Mouse (Mus musculus): ENCODE data around the gene Kcnd3. TPM values are rescaled to one million over a fixed set of nuclear protein-coding genes. Genes with fewer than 3 reads are reported as not detected.
A peak's percentile ranks its signal among the peaks of the same experiment; 100 is the strongest.

The Kcnd3 gene
- total RNA-seq, 2 experiments from 2014 or later, result 60.0 to 62.0 TPM

DNA sequence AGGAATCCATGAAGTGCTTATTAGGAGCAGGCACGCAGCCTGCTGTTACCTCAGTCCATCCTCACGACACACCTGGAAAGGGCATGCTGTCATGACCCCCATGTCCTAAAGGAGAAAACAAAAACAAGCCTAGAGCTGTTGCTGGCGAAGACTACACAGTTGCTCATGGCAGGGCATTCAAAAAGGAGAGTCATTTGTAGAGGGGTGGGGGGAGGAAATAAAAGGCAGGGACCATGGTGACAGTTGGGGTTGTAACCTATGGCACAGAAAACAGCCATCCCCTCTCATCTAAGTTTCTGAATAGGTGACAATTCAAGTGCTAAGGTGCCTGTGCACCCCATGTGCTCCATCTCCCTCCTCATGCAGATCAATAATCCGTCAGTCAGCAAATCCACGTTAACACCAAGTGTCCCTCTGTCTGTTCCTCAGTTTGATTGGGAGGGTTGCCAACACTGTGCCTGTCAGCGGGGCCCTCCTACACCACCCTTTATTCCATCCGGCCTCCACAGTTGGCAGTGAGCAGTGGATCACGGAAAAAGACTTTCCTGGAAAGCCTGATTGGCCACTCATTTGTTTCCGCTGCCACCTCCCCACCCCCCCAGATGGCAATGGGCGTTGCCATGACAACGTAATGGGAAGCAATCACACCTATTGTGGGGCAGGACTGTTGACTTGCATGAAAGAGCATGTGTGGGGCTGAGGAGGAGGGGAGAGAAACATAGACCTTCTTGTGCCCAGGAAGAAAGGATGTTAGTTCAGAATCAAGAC is 78.4 kb downstream of the Kcnd3 start:
- DNase-seq (ENCODE audit: extremely low spot score in 1 of 2, low spot score in 2 of 2), result peak; percentile 69 to 77
- H3K4me3 ChIP-seq, result no peak overlapping the region
- intact Hi-C loops (cut with DNase I), result loop anchor here (5.0 kb wide), 1 partner anchor 47 kb away; no protein-coding TSS in a partner anchor
- no peak for TF ChIP-seq CTCF (IDR thresholded peaks at IDR 0.05)
- H3K27ac ChIP-seq, result peak overlapping the region; percentile 42; the same call in 1 of the 2 replicates

DNA sequence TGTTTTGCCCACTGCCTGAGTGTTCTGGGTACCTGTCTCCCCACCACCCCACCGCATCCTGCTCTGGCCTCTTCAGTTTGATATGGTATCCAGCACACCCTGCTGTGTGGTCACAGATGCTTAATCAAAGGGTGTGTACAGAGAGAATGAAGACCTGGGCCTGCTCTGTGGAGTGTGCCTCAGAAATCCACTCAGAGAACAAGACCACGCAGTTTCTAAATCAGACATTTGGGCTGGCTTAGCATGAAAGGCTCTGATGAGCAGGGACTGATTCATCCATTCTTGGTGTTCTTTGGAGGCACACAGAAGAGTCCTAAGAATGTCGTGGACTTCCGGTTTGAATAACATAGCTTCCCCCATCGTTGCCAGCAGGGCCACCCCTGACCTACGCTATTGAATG is 86.3 kb downstream of the Kcnd3 start:
- intact Hi-C loops (cut with DNase I), result no loop called here

GRCm38 (mm10) chr3:105538819-105539607 is 86.9 kb downstream of the Kcnd3 start:
- Histone ChIP-seq H3K27ac (peak overlapping the region; percentile 80), H3K4me3 (no peak overlapping the region)
- intact Hi-C loops (cut with DNase I), result no loop called here
- no peak for TF ChIP-seq CTCF (IDR thresholded peaks at IDR 0.05)
- DNase-seq (ENCODE audit: extremely low spot score in 1 of 2, low spot score in 2 of 2), result no peak

More for the DNA sequence above, 86.3 kb downstream of the Kcnd3 start:
- Histone ChIP-seq H3K27ac (peak overlapping the region; percentile 80), H3K4me3 (no peak overlapping the region)
- no peak for TF ChIP-seq CTCF (IDR thresholded peaks at IDR 0.05)
- no peak for DNase-seq (ENCODE audit: extremely low spot score in 1 of 2, low spot score in 2 of 2)

- intact Hi-C loops (cut with DNase I), result no loop called here
- no peak overlapping the region for H3K27ac ChIP-seq
- no peak for DNase-seq (ENCODE audit: extremely low spot score in 1 of 2, low spot score in 2 of 2)
- H3K4me3 ChIP-seq, result no peak overlapping the region
- TF ChIP-seq CTCF (IDR thresholded peaks at IDR 0.05), result no peak
These were observed 90.6 kb downstream of the Kcnd3 start for GRCm38 (mm10) chr3:105542741-105543140.

- no peak overlapping the region for H3K27ac ChIP-seq
- no peak for TF ChIP-seq CTCF (IDR thresholded peaks at IDR 0.05)
- no peak overlapping the region for H3K4me3 ChIP-seq
- intact Hi-C loops (cut with DNase I), result no loop called here
- no peak for DNase-seq (ENCODE audit: extremely low spot score in 1 of 2, low spot score in 2 of 2)
These were observed 92.0 kb downstream of the Kcnd3 start for GRCm38 (mm10) chr3:105544106-105544505.

DNA sequence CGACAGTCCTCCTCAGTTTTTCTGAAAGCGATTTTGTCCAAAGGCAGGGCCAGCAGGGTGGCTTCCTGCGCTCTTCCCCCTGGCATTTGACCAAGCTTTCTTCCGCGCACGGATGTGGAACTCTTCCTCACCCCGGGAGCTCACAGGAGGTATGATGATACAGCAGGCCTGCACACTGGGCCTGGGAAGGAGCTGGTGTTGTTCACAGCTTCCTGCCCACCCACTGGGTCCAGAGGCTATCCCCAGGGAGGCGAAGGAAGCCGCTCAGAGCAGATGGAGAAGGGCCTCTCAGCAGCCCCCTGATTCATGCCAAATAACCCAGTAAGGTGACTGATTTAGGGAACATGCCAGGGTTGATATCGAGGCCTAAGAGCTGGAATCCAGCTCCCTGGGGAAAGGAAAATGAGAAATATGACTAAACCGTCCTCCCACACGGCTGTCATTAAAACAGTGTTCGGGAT is 94.5 kb downstream of the Kcnd3 start:
- no peak for TF ChIP-seq CTCF (IDR thresholded peaks at IDR 0.05)
- H3K27ac ChIP-seq, result peak overlapping the region; percentile 64
- intact Hi-C loops (cut with DNase I), result no loop called here

DNA sequence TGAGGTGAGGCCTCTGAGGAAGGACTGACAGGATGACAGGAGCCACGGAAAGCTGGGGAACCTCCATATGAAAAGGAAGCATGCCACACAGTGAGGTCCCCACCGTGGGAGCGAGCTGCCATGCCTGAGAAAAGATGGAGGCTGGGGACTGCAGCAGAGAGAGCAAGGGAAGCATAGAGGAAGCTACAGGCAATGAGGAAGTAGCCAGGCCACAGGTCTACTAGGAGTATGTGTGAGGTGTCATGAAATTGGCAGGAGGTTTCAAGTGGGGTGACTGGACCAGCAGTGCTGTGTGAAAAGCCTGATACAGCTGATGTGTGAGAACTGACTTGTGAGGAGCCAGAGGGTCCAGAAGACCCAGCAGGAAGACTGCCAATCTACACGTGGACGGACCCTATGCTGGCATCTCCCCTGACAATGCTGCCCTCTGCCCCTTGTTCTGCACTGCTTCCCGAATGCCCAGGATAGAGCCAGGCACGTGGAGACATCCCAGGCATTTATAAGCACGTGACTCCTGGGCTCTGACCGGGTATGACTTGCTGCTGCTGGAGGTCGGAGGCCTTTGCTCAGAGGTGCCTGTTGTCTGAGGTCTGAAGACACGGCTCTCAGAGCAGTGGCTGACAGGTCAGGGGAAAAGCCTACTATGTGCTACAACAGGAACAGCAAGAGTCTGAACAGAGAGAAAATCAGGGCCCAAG is 96.1 kb downstream of the Kcnd3 start:
- intact Hi-C loops (cut with DNase I), result no loop called here
- no peak for TF ChIP-seq CTCF (IDR thresholded peaks at IDR 0.05)
- no peak overlapping the region for H3K27ac ChIP-seq
- no peak overlapping the region for H3K4me3 ChIP-seq
- no peak for DNase-seq (ENCODE audit: extremely low spot score in 1 of 2, low spot score in 2 of 2)

More for the DNA sequence above, 94.5 kb downstream of the Kcnd3 start:
- no peak overlapping the region for H3K4me3 ChIP-seq
- no peak for DNase-seq (ENCODE audit: extremely low spot score in 1 of 2, low spot score in 2 of 2)

- H3K27ac ChIP-seq, result no peak overlapping the region
- no peak for TF ChIP-seq CTCF (IDR thresholded peaks at IDR 0.05)
- no peak overlapping the region for H3K4me3 ChIP-seq
- intact Hi-C loops (cut with DNase I), result no loop called here
- peak; percentile 64 to 73 for DNase-seq (ENCODE audit: extremely low spot score in 1 of 2, low spot score in 2 of 2)
These were observed 107.3 kb downstream of the Kcnd3 start for GRCm38 (mm10) chr3:105559456-105559855.

GRCm38 (mm10) chr3:105566973-105567372 is 114.8 kb downstream of the Kcnd3 start:
- TF ChIP-seq CTCF (IDR thresholded peaks at IDR 0.05), result no peak
- peak overlapping the region; percentile 74 for H3K27ac ChIP-seq
- H3K4me3 ChIP-seq, result no peak overlapping the region
- DNase-seq (ENCODE audit: extremely low spot score in 1 of 2, low spot score in 2 of 2), result no peak
- intact Hi-C loops (cut with DNase I), result loop anchor here (5.0 kb wide), 1 partner anchor 115 kb away; the partner anchor contains the start of gene Kcnd3

- Histone ChIP-seq H3K27ac (peak overlapping the region; percentile 74), H3K4me3 (no peak overlapping the region)
- no peak for DNase-seq (ENCODE audit: extremely low spot score in 1 of 2, low spot score in 2 of 2)
- intact Hi-C loops (cut with DNase I), result loop anchor here (5.0 kb wide), 1 partner anchor 115 kb away; the partner anchor contains the start of gene Kcnd3
- no peak; the same call in 1 of the 2 replicates for TF ChIP-seq CTCF (IDR thresholded peaks at IDR 0.05)
These were observed 115.3 kb downstream of the Kcnd3 start for GRCm38 (mm10) chr3:105567472-105567871.

DNA sequence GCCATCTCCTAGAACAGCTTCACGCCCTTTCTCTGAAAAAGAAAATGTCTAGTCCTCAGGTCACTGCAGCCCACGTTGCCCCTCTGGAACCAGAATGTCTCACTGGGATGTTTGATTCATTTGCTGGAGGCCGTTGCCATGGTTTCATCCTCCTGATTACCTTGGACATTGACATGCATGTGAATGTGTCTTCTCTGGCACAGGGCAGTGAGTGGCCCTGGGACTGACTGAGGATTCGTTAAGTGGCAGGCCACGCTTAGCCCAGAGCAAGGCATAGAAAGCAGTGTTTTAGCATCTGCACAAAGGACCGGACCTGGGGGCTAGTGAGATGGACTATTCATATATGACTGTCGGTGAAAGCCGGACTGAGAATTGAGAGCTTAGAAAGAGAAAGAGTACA is 116.3 kb downstream of the Kcnd3 start:
- DNase-seq (ENCODE audit: extremely low spot score in 1 of 2, low spot score in 2 of 2), result no peak
- TF ChIP-seq CTCF (IDR thresholded peaks at IDR 0.05), result no peak
- Histone ChIP-seq H3K27ac (no peak overlapping the region), H3K4me3 (no peak overlapping the region)
- intact Hi-C loops (cut with DNase I), result loop anchor here (5.0 kb wide), 1 partner anchor 116 kb away; the partner anchor contains the start of gene Kcnd3
